Mouse (Mus musculus): ENCODE measurements at regions not wholly inside any gene's neighbourhood (a gene's known extent, or its start where the extent isn't known, plus 50 kb on each side); places are given as distances from the start of the nearest gene placed in this dataset.

- H3K4me3 ChIP-seq (ENCODE audit: low read depth, low read length) = no peak overlapping the region
- H3K27ac ChIP-seq (ENCODE audit: low read depth, low read length) = no peak overlapping the region
- no peak overlapping the region for H3K9ac ChIP-seq (ENCODE audit: low read depth, low read length)
- no peaks in the 10 kb centered on the region for H3K36me3 ChIP-seq (ENCODE audit: control insufficient read depth, insufficient read depth)
- 62% methylated on average over 5 of the region's 5 CpGs for WGBS
- H3K4me1 ChIP-seq (replicated peaks; ENCODE audit: control insufficient read depth, insufficient read depth, low read length) = no peaks in the 10 kb centered on the region
- H3K4me2 ChIP-seq (replicated peaks; ENCODE audit: low read depth) = no peak overlapping the region
- TF ChIP-seq CTCF (IDR thresholded peaks at IDR 0.05; ENCODE audit: low read depth) = no peak
- no peak for ATAC-seq
- no peaks in the 10 kb centered on the region for H3K27me3 ChIP-seq (replicated peaks; ENCODE audit: control insufficient read depth, insufficient read depth, low read length)
- no peaks in the 10 kb centered on the region for H3K9me3 ChIP-seq (ENCODE audit: control insufficient read depth)
These were observed 371.0 kb downstream of the Tmem114 start for GRCm38 (mm10) chr16:8053936-8054335.

- WGBS = 71% methylated on average over 3 of the region's 3 CpGs
- H3K9ac ChIP-seq (ENCODE audit: low read depth, low read length) = no peak overlapping the region
- H3K4me1 ChIP-seq (replicated peaks; ENCODE audit: control insufficient read depth, insufficient read depth, low read length) = no peaks in the 10 kb centered on the region
- H3K36me3 ChIP-seq (ENCODE audit: control insufficient read depth, insufficient read depth) = no peaks in the 10 kb centered on the region
- no peak overlapping the region for H3K4me2 ChIP-seq (replicated peaks; ENCODE audit: low read depth)
- no peak for TF ChIP-seq CTCF (IDR thresholded peaks at IDR 0.05; ENCODE audit: low read depth)
- H3K4me3 ChIP-seq (ENCODE audit: low read depth, low read length) = no peak overlapping the region
- ATAC-seq = no peak
- no peaks in the 10 kb centered on the region for H3K9me3 ChIP-seq (ENCODE audit: control insufficient read depth)
- no peak overlapping the region for H3K27ac ChIP-seq (ENCODE audit: low read depth, low read length)
- no peaks in the 10 kb centered on the region for H3K27me3 ChIP-seq (replicated peaks; ENCODE audit: control insufficient read depth, insufficient read depth, low read length)
These were observed 416.0 kb downstream of the Tmem114 start for GRCm38 (mm10) chr16:8008966-8009365.

- ATAC-seq = no peak
- Histone ChIP-seq H3K27me3 (replicated peaks; ENCODE audit: control insufficient read depth, insufficient read depth, low read length) (no peaks in the 10 kb centered on the region), H3K4me3 (ENCODE audit: low read depth, low read length) (no peak overlapping the region), H3K27ac (ENCODE audit: low read depth, low read length) (no peak overlapping the region), H3K36me3 (ENCODE audit: control insufficient read depth, insufficient read depth) (no peaks in the 10 kb centered on the region), H3K9me3 (ENCODE audit: control insufficient read depth) (no peaks in the 10 kb centered on the region), H3K9ac (ENCODE audit: low read depth, low read length) (no peak overlapping the region), H3K4me1 (replicated peaks; ENCODE audit: control insufficient read depth, insufficient read depth, low read length) (no peaks in the 10 kb centered on the region), H3K4me2 (replicated peaks; ENCODE audit: low read depth) (no peak overlapping the region)
- WGBS = 64% methylated on average over 3 of the region's 3 CpGs
- no peak for TF ChIP-seq CTCF (IDR thresholded peaks at IDR 0.05; ENCODE audit: low read depth)
These were observed 418.3 kb downstream of the Tmem114 start for GRCm38 (mm10) chr16:8006631-8007030.

- Histone ChIP-seq H3K9ac (ENCODE audit: low read depth, low read length) (no peak overlapping the region), H3K4me2 (replicated peaks; ENCODE audit: low read depth) (no peak overlapping the region), H3K4me1 (replicated peaks; ENCODE audit: control insufficient read depth, insufficient read depth, low read length) (no peaks in the 10 kb centered on the region), H3K9me3 (ENCODE audit: control insufficient read depth) (no peaks in the 10 kb centered on the region), H3K36me3 (ENCODE audit: control insufficient read depth, insufficient read depth) (no peaks in the 10 kb centered on the region), H3K27ac (ENCODE audit: low read depth, low read length) (no peak overlapping the region), H3K27me3 (replicated peaks; ENCODE audit: control insufficient read depth, insufficient read depth, low read length) (no peaks in the 10 kb centered on the region), H3K4me3 (ENCODE audit: low read depth, low read length) (no peak overlapping the region)
- TF ChIP-seq CTCF (IDR thresholded peaks at IDR 0.05; ENCODE audit: low read depth) = no peak
- WGBS = 88% methylated on average over 7 of the region's 7 CpGs
- ATAC-seq = no peak
These were observed 422.4 kb downstream of the Tmem114 start for GRCm38 (mm10) chr16:8002339-8003089.

GRCm38 (mm10) chr16:7982816-7983215 lies 442.1 kb downstream of the Tmem114 start:
- Histone ChIP-seq H3K36me3 (ENCODE audit: control insufficient read depth, insufficient read depth) (no peaks in the 10 kb centered on the region), H3K9ac (ENCODE audit: low read depth, low read length) (no peak overlapping the region), H3K27me3 (replicated peaks; ENCODE audit: control insufficient read depth, insufficient read depth, low read length) (no peaks in the 10 kb centered on the region), H3K9me3 (ENCODE audit: control insufficient read depth) (no peaks in the 10 kb centered on the region), H3K4me2 (replicated peaks; ENCODE audit: low read depth) (no peak overlapping the region), H3K4me1 (replicated peaks; ENCODE audit: control insufficient read depth, insufficient read depth, low read length) (no peaks in the 10 kb centered on the region), H3K4me3 (ENCODE audit: low read depth, low read length) (no peak overlapping the region), H3K27ac (ENCODE audit: low read depth, low read length) (no peak overlapping the region)
- 49% methylated on average over 10 of the region's 10 CpGs for WGBS
- TF ChIP-seq CTCF (IDR thresholded peaks at IDR 0.05; ENCODE audit: low read depth) = no peak
- ATAC-seq = no peak

- 58% methylated on average over 6 of the region's 6 CpGs for WGBS
- TF ChIP-seq CTCF (IDR thresholded peaks at IDR 0.05; ENCODE audit: low read depth) = no peak
- Histone ChIP-seq H3K4me3 (ENCODE audit: low read depth, low read length) (no peak overlapping the region), H3K9me3 (ENCODE audit: control insufficient read depth) (no peaks in the 10 kb centered on the region), H3K36me3 (ENCODE audit: control insufficient read depth, insufficient read depth) (no peaks in the 10 kb centered on the region), H3K4me2 (replicated peaks; ENCODE audit: low read depth) (no peak overlapping the region), H3K27ac (ENCODE audit: low read depth, low read length) (no peak overlapping the region), H3K9ac (ENCODE audit: low read depth, low read length) (no peak overlapping the region), H3K4me1 (replicated peaks; ENCODE audit: control insufficient read depth, insufficient read depth, low read length) (no peaks in the 10 kb centered on the region), H3K27me3 (replicated peaks; ENCODE audit: control insufficient read depth, insufficient read depth, low read length) (no peaks in the 10 kb centered on the region)
- no peak for ATAC-seq
These were observed 446.5 kb downstream of the Tmem114 start for GRCm38 (mm10) chr16:7978466-7978865.

Measured in intestine, postnatal 0 days (tissue).